Mouse (Mus musculus): Measurements from ENCODE around the gene Aldh1a2. TPM values are rescaled to one million over a fixed set of nuclear protein-coding genes. Genes with fewer than 3 reads are reported as not detected.

Aldh1a2 gene
- total RNA-seq, 1 experiment from 2014 or later: 53.0 TPM

DNA sequence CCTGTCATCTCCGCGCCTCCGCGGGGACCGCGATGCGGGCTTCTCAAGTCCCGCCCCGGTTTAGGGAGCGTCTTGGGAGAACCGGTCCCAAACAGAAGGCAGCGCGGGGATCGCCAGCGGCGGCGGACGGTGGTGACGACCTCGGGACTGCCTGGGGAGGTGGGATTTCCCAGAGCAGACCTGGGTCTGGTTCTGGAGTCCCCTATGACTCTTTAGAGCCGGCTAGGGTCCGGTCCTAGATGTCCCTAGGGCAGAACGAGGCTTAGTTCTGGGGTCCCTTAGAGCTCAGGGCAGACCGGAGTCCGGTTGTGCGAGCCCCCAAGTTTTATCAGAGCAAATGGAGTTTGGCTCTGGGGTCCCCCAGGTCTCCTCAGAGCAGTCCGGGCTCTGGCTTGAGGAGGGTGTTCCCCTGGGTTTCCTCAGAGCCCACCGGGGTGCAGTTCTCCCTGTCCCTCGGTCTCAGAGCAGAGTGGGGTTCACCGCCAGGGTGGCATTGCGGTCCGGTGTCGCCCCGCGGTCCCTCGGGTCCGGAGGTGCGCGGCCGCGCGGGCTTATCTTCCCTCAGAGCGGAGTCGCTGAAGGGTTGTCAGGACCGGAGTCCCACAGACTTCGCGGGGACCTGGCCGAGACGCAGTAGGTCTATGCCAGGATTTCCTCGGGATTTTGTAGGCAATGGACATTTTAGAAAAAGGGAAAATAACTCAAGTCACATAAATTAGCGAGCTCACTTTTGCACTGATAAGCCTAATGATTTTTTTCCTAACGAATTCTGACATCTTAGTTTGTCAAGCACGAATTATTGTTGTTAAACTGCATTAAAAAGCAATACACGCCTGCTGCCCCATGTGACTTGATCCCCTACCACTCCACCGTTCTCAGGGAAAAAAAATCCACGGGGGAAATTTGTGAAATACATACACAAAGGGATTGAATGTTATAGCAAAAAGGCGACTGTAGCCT is 727 bp downstream of the Aldh1a2 start:
- DNase-seq: peak; percentile 69

DNA sequence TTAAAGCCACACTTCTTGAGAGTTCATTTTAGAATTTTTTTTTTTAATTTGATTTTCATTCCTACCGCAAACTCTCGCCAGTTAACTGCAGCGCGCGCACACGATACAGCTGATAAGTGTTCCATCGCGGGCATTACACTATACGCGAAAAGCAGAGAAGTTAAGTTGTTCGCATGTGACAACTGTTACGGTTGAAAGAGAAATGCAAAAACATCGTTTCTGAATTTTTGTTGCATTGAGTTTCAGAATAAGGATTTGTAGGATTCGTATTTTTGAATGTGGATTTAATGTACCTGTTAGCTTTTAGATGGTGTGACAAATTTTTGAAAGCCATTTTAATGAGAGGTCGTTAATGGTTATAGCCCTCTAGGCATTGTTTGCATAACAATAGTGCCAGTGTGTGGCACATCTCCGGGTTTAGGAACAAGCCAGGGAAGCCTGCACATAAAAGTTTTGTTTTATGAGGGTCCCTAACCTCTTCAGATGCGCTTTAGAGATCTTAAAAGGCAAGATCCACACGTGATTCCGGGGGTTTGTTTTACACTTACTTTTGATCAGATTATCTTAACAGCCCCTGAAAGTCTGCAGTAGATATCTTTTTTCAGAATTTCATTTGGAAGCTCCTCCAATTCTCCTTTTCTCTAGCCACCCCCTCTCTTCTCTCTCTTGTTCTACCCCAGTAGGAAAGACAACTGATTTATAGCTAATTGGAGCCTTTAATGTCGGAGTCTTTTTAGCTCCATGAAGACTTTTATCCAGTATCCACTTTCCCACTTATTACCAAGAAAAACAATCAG is 1.6 kb downstream of the Aldh1a2 start:
- peak; percentile 8 for DNase-seq

- no peak for DNase-seq
These were observed 2.2 kb downstream of the Aldh1a2 start for GRCm38 (mm10) chr9:71217793-71218095.

- no peak for DNase-seq
These were observed 3.6 kb downstream of the Aldh1a2 start for GRCm38 (mm10) chr9:71219161-71219560.

- DNase-seq: peak; percentile 14
These were observed 4.8 kb downstream of the Aldh1a2 start for GRCm38 (mm10) chr9:71220401-71220800.

DNA sequence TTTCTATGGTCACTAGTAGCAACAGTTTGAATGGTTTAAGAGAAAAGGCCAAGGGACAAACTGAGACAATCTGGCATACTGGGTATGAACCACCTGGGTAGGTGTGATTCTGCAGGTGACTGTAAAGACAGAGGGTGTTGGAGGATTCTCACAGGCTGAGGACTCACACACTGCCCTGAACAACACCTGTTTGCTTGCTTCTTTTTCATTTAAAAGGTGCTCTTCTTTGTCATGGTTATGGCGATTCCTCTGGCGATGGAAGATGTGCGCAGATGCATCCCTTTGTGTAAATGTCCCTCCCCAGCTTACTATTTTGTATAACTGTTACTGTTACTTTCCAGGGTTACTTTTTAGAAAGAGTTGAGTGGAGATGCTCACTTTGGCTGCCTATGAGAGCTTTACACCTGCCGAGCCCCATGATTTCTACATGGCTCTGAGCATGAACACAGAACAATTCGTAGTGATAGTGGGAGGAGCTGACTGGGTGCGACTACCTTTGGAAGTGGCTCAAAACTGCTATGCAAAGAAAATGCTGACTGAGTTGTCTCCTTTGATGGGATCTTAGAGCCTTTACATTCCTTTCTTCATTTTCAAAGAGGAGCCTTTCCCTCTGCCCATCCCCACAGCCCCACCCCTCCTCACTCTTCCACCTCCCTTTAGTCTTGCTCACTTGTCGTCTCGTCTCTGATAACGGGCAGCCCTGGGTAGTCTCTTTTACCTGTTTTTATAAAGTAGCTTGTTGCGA is 11.8 kb downstream of the Aldh1a2 start:
- no peak for DNase-seq

- no peak for DNase-seq
These were observed 14.4 kb downstream of the Aldh1a2 start for GRCm38 (mm10) chr9:71230011-71230410.

DNA sequence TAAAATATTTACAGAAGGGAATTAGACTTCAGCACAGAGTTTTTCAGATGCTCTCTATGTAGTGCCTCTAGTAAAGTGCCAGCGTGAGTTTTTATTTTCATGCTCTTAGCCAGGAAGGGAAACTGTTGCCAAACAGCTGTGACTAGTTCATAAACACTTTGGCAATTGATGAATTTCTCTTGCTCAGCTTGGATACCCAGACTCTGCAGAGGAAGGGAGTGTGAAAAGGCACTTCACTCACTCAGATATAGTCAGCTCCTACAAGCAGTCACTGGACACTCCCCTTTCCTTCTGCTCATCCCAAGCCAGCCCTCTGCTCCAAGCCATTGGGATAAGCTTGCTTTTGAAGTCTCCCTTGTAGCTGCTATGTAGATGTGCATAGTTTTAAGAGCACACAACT is 21.0 kb downstream of the Aldh1a2 start:
- no peak for DNase-seq

DNA sequence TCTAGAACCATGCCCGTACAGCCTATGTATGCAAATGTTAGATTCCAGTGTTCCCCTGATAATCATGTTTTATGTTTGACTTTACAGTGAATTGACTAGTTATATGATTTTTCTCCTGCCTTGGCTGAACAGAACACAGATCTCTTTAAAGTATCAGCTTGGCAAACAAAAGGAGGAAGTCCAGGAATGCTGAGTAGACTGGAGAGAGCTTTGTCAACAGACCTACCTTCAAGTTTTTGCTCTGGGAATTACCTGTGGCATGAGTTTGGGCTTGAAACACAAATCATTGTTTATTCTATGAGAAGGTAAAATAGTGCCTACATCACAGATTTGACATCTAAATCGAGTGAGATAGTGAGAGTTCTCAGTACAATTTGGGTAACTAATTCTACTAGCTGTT is 24.3 kb downstream of the Aldh1a2 start:
- DNase-seq: no peak

DNA sequence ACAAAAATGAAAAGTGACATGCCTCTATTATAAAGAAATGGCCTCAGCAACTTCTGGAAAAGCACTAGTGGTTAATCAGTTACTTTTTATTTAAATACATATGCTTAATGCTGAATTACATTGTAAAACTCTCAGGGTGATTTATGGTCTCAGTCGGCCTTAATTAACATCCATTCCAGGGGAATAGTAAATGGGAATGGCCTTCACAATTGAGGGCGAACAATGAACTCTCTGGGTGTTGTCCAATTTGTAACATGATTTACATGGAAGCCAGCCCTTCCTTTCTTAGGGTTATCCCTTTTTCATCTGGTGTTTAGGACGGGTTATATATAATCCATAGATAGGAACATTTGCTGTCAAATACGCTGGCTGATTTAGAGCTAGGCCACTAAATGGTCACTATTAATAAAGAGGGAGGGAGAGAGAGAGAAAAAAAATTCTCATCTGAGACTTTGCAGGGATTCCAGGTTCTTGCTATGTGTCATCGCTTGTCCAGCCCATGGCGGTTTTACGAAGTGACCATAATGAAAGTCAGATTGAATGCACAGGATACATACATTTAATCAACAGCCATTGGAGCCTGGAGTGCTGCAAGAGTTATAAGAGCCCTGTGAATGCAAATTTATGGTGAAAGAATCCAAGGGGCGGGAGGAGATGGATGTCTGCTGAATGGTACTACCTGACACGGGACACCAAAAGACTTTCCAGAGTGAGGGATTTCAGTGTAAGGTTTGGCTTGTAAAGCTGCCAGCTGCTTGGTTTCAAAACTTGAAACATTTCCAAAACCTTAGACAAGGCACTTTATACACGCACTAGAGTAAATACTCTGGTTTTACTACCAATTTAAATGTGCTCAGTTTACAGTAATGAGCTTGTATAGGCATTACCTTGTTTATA is 26.2 kb downstream of the Aldh1a2 start:
- no peak for DNase-seq

GRCm38 (mm10) chr9:71242412-71242781 is 26.8 kb downstream of the Aldh1a2 start:
- DNase-seq: no peak

- DNase-seq: no peak
These were observed 38.8 kb downstream of the Aldh1a2 start for GRCm38 (mm10) chr9:71254380-71254779.

DNA sequence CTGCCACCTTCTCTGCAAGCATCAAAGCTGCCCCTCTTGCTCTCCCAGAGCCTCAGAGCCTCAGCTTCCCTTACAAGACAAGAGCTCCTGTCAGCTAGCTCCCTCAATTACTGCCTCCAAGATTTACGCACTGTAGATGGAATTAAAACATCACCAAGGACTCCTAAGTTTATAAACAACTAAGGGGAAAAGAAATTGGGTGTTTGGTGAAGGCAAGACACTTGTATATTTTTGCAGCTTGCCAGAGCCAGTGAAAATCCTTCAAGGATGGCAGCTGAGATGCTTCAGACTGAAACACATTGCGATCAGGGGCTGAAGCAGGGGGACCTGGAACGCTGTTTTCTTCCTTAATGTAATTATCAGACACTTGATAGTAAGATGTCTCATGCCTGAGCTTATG is 47.1 kb downstream of the Aldh1a2 start:
- DNase-seq: no peak

GRCm38 (mm10) chr9:71269711-71270110 is 54.1 kb downstream of the Aldh1a2 start:
- no peak for DNase-seq

DNA sequence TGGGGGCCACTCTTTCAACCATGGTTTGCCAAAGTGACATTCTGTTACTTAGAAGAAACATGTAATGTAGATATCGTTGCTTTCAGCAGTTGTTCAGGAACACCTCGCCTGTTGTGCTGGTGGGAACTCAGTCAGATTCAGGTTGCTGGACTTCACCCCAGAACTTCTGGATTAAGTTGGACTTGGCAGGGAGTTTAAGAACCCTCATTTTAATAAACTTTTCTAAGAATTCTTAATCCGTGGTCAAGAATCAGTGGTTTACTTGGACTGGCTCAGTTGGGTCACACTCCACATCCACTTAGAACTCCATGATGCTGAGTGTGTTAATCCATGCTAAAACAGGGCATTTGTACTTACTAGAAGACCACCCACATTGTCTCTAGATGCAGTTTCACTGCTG is 54.6 kb downstream of the Aldh1a2 start:
- no peak for DNase-seq

DNA sequence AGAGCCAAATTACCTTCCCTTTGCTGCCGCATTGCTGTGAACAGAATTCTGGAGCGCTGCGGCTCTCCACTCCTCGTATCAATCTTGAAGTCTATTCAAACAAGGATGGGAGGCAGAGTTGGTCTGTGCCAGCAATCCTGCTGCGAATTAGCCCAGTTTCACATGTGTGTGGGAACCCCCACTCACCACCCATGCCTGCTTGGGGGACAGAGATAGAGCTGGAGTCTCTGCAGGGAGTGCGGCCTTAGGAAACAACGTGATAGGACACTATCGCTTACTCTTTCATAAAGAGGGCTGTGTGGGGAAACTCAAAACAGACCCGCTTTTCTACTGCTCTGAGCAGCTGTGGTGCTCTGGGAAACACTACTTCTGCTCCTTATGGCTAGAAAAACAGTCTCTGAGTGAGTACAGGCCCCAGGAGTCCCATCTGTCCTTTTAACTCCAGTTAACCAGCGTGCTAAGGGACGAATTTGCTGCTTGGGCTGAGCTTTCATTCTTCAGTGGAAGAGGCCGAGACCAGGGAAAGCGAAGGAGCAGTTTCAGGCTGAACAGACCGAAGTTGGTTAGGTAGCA is 60.6 kb downstream of the Aldh1a2 start:
- DNase-seq: no peak

DNA sequence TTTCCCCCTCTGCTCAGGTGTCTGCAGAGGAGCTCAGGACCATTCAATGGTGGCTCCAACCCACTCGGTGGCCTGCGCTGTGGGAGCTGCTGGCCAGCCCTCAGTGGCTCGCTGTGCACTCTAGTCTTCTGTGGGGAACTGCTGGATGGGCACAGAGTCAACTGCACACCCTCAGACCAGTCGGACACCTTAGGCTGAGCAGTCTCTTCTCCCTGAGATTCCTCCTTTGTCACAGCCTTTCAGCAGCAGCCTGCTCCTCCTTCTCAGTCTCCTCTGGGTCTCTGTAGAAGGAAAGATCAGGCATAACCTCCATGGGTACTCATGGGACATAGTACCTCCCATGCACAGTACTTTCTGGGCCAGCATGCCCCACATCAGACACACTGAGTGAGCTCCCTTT is 63.2 kb downstream of the Aldh1a2 start:
- no peak for DNase-seq

DNA sequence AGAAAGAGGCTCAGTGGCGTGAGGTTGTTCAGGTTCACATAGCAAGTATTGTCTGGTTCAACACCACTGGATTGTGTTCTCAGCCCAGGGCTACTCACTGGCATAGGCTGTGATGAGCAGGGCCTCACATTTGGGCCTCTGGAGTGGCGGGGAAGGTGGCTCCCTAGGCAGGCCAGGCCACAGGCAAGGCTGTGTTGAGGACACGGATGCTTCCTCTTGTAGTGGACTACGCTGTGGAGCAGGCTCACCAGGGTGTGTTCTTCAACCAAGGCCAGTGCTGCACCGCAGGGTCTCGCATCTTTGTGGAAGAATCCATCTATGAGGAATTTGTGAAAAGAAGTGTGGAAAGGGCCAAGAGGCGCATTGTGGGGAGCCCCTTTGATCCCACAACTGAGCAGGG is 67.6 kb downstream of the Aldh1a2 start:
- DNase-seq: no peak

DNA sequence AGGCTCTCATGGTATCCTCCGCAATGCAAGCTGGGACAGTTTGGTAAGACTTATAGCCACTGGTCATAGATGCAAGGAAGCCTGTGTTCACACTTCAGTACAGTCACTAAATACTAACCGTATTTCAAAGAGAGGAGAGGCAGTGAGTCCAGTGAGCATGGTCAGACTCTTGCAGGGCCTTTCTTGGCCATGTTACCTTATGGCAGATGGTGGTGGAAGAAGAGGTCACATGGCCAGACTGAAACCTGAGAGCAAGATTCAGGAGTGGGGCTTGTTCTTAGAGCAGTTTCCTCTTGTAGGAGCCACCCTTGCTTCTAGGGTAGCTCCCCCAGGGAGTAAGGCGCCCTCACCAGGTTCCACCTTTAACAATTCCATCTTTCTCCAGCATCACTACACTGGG is 69.6 kb downstream of the Aldh1a2 start:
- DNase-seq: no peak

- no peak for DNase-seq
These were observed 70.8 kb downstream of the Aldh1a2 start for GRCm38 (mm10) chr9:71286420-71286819.

GRCm38 (mm10) chr9:71288738-71289137 is 73.1 kb downstream of the Aldh1a2 start:
- no peak for DNase-seq
